Mouse (Mus musculus): Measurements from ENCODE around the gene Depdc1b. TPM values are rescaled to one million over a fixed set of nuclear protein-coding genes. Genes with fewer than 3 reads are reported as not detected.

The Depdc1b gene
- total and polyA plus RNA-seq, 3 experiments, result 21.2 to 25.3 TPM; not detected in 1

GRCm38 (mm10) chr13:108277320-108277719 lies 38.8 kb upstream of the Depdc1b start:
- H3K27me3 ChIP-seq (ENCODE audit: control insufficient read depth in 1 of 2, insufficient read depth in 2 of 2, low read length in 2 of 2), result peaks cover 5% of the 10 kb centered on the region in 2 experiments
- no peak overlapping the region for H3K9ac ChIP-seq (ENCODE audit: control insufficient read depth, low read depth, low read length, poor library complexity, severe bottlenecking)
- H3K9me3 ChIP-seq (replicated peaks; ENCODE audit: insufficient read depth, low read length), result no peaks in the 10 kb centered on the region
- no peaks in the 10 kb centered on the region; a peak in 1 of 4 replicates for H3K4me1 ChIP-seq (ENCODE audit: control insufficient read depth in 1 of 2, insufficient read depth in 2 of 2, low read length in 2 of 2)
- H3K79me2 ChIP-seq (ENCODE audit: control insufficient read depth, insufficient read depth, low read length, poor library complexity), result no peaks in the 10 kb centered on the region
- DNase-seq (ENCODE audit: low read depth, low spot score), result no peak
- H3K27ac ChIP-seq (ENCODE audit: control insufficient read depth, low read depth, low read length), result no peak overlapping the region
- H3K36me3 ChIP-seq (ENCODE audit: control insufficient read depth in 1 of 2, insufficient read depth in 2 of 2, low read length in 2 of 2), result no peaks in the 10 kb centered on the region
- H3K4me3 ChIP-seq (ENCODE audit: control insufficient read depth in 1 of 2, insufficient read depth in 1 of 2, low read depth in 2 of 2, low read length in 2 of 2), result no peak overlapping the region
- TF ChIP-seq TAL1 (IDR thresholded peaks at IDR 0.05; ENCODE audit: low read length) (no peak), MYC (IDR thresholded peaks at IDR 0.05; ENCODE audit: low read depth, low read length) (no peak), ELF1 (IDR thresholded peaks at IDR 0.05; ENCODE audit: low read depth, low read length) (no peak), ZMIZ1 (IDR thresholded peaks at IDR 0.05; ENCODE audit: low read depth, low read length) (no peak), CHD1 (IDR thresholded peaks at IDR 0.05; ENCODE audit: low read depth, low read length) (no peak), MAX (IDR thresholded peaks at IDR 0.05; ENCODE audit: low read length) (no peak), USF1 (IDR thresholded peaks at IDR 0.05; ENCODE audit: low read depth, low read length) (no peak), ETS1 (IDR thresholded peaks at IDR 0.05; ENCODE audit: low read depth, low read length) (no peak), POLR2A (IDR thresholded peaks at IDR 0.05; ENCODE audit: control insufficient read depth in 1 of 2, insufficient read depth in 1 of 2, low read depth in 1 of 2, low read length in 2 of 2, poor library complexity in 1 of 2) (no peak), POLR2AphosphoS2 (IDR thresholded peaks at IDR 0.05; ENCODE audit: low read length) (no peak), JUND (IDR thresholded peaks at IDR 0.05; ENCODE audit: low read depth, low read length) (no peak), TBP (IDR thresholded peaks at IDR 0.05; ENCODE audit: low read depth, low read length) (no peak), ZKSCAN1 (IDR thresholded peaks at IDR 0.05; ENCODE audit: low read depth, low read length) (no peak), HCFC1 (IDR thresholded peaks at IDR 0.05; ENCODE audit: low read depth, low read length) (no peak), MYB (IDR thresholded peaks at IDR 0.05; ENCODE audit: low read depth, low read length) (no peak)

- H3K36me3 ChIP-seq (ENCODE audit: control insufficient read depth in 1 of 2, insufficient read depth in 2 of 2, low read length in 2 of 2), result no peaks in the 10 kb centered on the region
- no peaks in the 10 kb centered on the region for H3K79me2 ChIP-seq (ENCODE audit: control insufficient read depth, insufficient read depth, low read length, poor library complexity)
- H3K9ac ChIP-seq (ENCODE audit: control insufficient read depth, low read depth, low read length, poor library complexity, severe bottlenecking), result no peak overlapping the region
- TF ChIP-seq POLR2A (IDR thresholded peaks at IDR 0.05; ENCODE audit: control insufficient read depth in 1 of 2, insufficient read depth in 1 of 2, low read depth in 1 of 2, low read length in 2 of 2, poor library complexity in 1 of 2) (no peak), ELF1 (IDR thresholded peaks at IDR 0.05; ENCODE audit: low read depth, low read length) (no peak), GATA1 (IDR thresholded peaks at IDR 0.05; ENCODE audit: low read depth, low read length) (no peak), MYB (IDR thresholded peaks at IDR 0.05; ENCODE audit: low read depth, low read length) (no peak), NELFE (IDR thresholded peaks at IDR 0.05; ENCODE audit: low read depth, low read length) (no peak), MYC (IDR thresholded peaks at IDR 0.05; ENCODE audit: low read depth, low read length) (no peak), MAZ (IDR thresholded peaks at IDR 0.05; ENCODE audit: low read depth, low read length) (no peak), HCFC1 (IDR thresholded peaks at IDR 0.05; ENCODE audit: low read depth, low read length) (no peak), CTCF (IDR thresholded peaks at IDR 0.05 in 2 of 3, conservative IDR thresholded peaks at IDR 0.05 in 1 of 3; ENCODE audit: control insufficient read depth in 1 of 3, insufficient read depth in 1 of 3, low read depth in 2 of 3, low read length in 3 of 3, poor library complexity in 1 of 3, severe bottlenecking in 1 of 3) (no peak)
- H3K27me3 ChIP-seq (ENCODE audit: control insufficient read depth in 1 of 2, insufficient read depth in 2 of 2, low read length in 2 of 2), result peaks cover 5% of the 10 kb centered on the region in 2 experiments
- no peak overlapping the region for H3K27ac ChIP-seq (ENCODE audit: control insufficient read depth, low read depth, low read length)
- no peak for DNase-seq (ENCODE audit: low read depth, low spot score)
- no peak overlapping the region for H3K4me3 ChIP-seq (ENCODE audit: control insufficient read depth in 1 of 2, insufficient read depth in 1 of 2, low read depth in 2 of 2, low read length in 2 of 2)
- no peaks in the 10 kb centered on the region for H3K9me3 ChIP-seq (replicated peaks; ENCODE audit: insufficient read depth, low read length)
- no peaks in the 10 kb centered on the region for H3K4me1 ChIP-seq (ENCODE audit: control insufficient read depth in 1 of 2, insufficient read depth in 2 of 2, low read length in 2 of 2)
Measured at GRCm38 (mm10) chr13:108278592-108278991, 37.5 kb upstream of the Depdc1b start.

All from MEL (cell line).